Mouse (Mus musculus) CH12.LX (cell line): ENCODE data around the gene Insig2.

ENCODE experiments used
- CHD2 ChIP-seq: IDR thresholded peaks from 2 replicates; pipeline ENCODE4 v1.6.1; 2011; ENCODE audit warnings: low read length, improper control_type of control experiment
- CTCF ChIP-seq, 2 experiments: IDR thresholded peaks in 1 of 2; conservative IDR thresholded peaks in 1 of 2; 2 replicates each; pipeline ENCODE4 v1.5.1; 2011 to 2012; ENCODE audit warnings: low read depth in 2 of 2, low read length in 2 of 2, improper control_type of control experiment in 1 of 2, inconsistent platforms in 1 of 2, mild to moderate bottlenecking in 1 of 2, moderate library complexity in 1 of 2
- USF2 ChIP-seq: conservative IDR thresholded peaks from 2 replicates; pipeline ENCODE4 v1.6.1; 2011; ENCODE audit warnings: low read depth, low read length, improper control_type of control experiment
- ZKSCAN1 ChIP-seq: IDR thresholded peaks from 2 replicates; pipeline ENCODE4 v1.6.1; 2012; ENCODE audit warnings: low read depth, inconsistent platforms, low read length, improper control_type of control experiment, borderline replicate concordance

DNA sequence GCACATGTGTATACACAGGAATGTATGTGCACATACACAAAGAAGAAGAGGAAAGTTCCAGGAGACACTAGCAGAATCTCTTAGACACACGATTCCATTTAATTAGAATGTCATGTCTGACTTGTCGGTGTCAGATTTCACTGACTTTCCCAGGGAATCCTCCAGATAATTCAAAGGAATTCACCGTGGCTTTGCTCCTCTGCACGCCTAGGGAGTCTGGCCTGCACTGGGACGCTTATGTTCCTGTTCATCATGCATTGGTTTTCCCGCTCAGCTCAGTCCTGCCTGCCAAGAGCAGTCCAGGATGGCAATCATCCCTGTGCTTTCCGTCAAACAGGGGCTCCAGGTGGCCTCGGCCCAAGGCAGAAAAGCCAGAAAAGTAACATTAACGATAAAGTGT lies 34.9 kb upstream of the Insig2 start:
- TF ChIP-seq CTCF (conservative IDR thresholded peaks at IDR 0.05 in 1 of 2, IDR thresholded peaks at IDR 0.05 in 1 of 2; ENCODE audit: low read depth in 2 of 2, low read length in 2 of 2) (no peak), USF2 (no peak), ZKSCAN1 (no peak), CHD2 (no peak)
